Mouse (Mus musculus) urinary bladder, adult 2 months (tissue): ENCODE measurements around the gene Gm10273. TPM values are rescaled to one million over a fixed set of nuclear protein-coding genes. Genes with fewer than 3 reads are reported as not detected.
"Not testable (repeated sequence)": the region's sequence is repeated elsewhere in the genome, so short reads cannot be mapped to it uniquely, and the experiment has no call there.

Experiments used
- DNase-seq: peaks from one replicate; pipeline ENCODE4 v3.0.0; 2022; ENCODE audit warnings: low spot score
- polyA plus RNA-seq: library from polyadenylated mRNA; depleted of rRNA; stranded (reverse); fragments of >200 nt; gene quantifications from 2 replicates; pipeline ENCODE4 v1.2.3, GENCODE M21; 2012; rRNA removed

Gm10273 gene
- polyA plus RNA-seq, result 11.5 and 11.7 TPM in 2 replicates

DNA sequence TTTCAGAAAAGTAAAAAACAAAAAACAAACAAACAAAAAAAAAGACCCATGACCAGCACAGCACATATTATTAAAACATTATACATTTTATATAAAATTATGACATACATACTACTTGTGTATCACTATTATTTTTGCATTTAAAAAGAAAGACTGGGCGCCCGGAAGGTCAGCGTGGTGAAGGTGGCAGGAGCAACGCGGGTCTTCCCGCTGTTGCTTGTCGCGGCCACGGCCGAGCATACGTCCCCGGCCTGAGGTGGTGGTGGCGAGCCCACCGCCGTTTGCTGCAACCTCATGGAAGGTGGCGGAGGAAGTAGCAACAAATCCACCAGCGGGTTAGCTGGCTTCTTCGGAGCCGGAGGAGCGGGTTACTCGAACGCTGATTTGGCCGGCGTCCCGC, at the start of gene Gm10273:
Gene Gm10273 (plus strand): TSS at position 172 of the 400 bp plus-strand sequence.
- DNase-seq, result not testable (repeated sequence)

- no peak for DNase-seq
Observed at GRCm38 (mm10) chr10:59346560-59346959, 48.9 kb upstream of the Gm10273 start.

DNA sequence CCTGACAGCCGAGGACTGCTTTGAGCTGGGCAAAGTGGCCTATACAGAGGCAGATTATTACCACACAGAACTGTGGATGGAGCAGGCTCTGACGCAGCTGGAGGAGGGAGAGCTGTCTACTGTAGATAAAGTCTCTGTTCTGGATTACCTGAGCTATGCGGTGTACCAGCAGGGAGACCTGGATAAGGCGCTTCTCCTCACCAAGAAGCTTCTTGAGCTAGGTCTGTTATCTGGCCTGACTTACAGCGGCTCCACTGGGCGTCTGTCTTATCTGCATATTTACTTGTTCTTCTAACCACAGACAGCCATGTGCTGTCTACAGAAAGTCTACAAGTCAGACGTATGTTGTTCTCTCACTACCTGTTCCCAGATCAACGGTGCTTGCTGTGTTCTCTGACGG, 47.2 kb upstream of the Gm10273 start:
- no peak for DNase-seq

- DNase-seq, result no peak
Observed at GRCm38 (mm10) chr10:59349536-59349935, 45.9 kb upstream of the Gm10273 start.

DNA sequence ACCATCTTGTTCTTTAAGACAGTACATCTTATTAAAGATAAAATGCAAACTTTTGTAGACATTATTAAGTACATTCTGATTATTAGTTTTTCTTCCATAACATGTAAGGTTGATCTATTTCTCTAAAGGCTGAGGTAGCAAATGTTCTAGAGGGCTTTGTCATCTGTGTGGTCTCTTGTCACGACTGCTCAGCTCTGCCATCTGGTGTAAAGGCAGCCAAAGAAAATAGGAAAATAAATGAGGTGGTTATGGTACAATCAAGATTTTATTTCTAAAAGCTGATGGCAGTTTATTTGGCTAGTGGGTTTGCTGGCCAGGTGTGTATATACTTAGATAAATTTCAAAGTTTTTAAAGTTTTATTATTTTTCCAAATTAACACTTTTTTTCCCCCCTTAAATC, 42.4 kb upstream of the Gm10273 start:
- DNase-seq, result no peak

DNA sequence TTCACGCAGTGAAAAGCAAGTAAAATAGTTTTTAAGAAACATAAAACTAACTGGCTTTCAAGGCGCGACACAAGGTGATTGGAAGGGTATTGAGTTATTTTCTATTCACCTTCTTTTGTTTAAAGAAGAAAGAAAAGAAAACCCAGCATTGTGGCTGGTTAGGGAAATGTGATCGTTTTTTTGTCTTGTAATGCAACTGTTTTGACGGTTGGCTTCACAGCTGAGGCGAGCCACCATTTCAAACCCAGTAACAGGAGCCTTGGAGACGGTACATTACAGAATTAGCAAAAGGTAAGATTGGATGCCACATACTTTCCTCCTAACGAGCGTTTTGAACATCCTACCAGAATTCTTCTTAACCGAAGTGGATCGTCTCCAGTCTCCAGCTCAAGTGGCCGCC, 41.3 kb upstream of the Gm10273 start:
- DNase-seq, result no peak

DNA sequence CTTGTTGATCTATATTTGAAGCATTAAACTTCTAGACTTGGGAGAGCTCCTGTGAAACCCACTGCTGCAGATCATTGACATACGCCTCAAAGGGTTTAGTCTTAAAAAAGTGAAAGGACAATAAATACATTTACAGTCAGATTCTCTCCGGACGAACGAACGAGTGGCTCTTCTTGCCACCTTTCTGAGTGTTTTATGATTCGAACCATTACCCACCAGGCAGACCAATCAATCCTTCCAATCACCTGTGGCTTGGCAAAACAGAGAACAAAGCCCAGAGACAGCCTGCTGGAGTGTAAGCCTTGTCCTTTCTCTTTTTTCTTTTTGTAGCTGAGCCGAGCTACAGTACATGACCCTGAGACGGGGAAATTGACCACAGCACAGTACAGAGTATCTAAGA, 40.4 kb upstream of the Gm10273 start:
- DNase-seq, result no peak

DNA sequence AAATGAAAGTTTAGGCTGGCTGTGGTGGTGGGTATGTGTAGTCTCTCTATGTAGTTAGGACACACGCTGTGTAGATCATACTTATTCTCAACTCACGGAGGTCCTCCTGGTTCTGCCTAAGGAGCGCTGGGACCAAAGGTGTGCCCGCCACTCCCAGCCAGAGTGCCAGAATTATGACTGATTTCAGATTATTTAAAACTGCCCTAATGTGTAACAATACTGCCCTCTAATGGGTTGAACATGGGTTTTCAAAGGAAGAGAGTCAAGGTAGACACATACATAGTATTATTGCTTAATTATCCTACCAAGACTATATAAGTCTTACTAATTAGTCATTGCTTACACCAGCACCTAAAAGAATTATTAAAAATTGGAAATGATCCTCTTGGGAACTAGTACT, 36.7 kb upstream of the Gm10273 start:
- no peak for DNase-seq

DNA sequence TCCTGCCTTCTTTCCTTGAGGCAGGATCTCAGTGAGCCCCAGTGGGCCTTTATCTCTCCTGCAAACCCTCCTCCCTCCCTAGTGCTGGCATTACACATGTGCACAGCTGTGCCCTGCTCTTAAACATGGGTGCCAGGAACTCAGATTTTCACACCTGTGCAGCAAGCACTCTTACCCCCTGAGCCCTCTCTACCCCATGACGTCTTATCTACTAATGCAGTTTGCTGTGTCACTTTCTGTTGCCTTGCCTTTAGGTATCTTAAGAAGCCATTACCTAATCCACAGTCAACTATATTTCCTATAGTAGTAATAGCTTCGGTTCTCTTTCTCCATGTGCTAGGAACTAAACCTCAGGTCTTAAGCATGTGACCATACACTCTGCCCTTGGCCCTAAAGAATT, 32.2 kb upstream of the Gm10273 start:
- DNase-seq, result no peak

- no peak for DNase-seq
Observed at GRCm38 (mm10) chr10:59364551-59364950, 30.9 kb upstream of the Gm10273 start.

DNA sequence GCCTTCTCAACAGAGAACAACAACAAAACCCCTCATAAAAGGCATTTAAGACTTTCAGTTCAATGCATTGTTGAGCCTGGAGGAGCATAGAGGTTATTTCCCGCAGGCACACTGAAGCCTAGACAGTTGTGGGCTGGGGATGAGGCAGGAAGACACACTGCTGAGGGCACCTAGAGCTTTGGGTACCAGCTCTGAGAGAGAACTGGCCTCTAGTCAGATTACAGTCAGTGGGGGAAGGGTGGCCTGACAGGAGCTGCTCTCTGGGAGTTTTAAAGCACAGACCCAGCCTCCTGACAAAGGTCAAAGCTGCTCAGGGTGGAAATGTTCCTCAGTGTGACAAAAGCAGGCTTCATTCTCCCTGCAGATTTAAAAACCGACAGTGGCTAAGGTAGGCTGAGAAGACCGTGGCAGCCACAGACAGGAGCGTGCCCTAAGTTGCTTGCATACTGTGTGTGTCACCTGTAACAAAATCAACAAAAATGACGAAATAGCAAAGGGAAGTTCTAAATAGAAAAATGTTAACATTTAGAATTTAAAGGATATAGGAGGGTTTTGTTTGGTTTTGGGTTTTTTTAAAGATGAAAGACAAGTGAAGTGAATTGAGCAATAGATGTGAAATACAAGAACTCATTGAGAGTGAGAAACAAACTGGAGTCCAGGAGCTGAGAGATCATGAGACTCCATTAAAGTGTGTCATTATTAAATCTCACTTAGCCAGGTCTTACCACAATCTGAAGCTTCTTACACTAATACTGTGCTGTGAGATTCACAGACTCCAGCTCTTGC, 29.4 kb upstream of the Gm10273 start:
- no peak for DNase-seq

DNA sequence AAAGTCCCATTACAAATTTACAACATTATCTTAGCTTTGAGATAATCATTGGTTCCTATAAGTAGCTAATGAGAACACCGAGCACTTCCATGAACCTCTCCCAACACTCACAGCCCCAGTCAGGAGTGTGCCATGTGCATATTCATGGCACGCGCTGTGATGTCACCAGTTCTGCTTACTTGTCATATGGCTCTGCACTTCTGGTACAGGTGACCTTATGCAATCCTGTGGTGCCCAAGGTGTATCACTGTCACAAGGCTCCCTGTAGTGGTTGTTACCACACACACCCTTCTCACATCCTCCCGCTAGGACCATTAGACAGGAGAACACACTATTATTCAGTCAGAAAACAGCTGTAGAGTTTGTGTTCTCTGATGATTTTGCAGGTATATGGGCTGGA, 28.7 kb upstream of the Gm10273 start:
- DNase-seq, result no peak

DNA sequence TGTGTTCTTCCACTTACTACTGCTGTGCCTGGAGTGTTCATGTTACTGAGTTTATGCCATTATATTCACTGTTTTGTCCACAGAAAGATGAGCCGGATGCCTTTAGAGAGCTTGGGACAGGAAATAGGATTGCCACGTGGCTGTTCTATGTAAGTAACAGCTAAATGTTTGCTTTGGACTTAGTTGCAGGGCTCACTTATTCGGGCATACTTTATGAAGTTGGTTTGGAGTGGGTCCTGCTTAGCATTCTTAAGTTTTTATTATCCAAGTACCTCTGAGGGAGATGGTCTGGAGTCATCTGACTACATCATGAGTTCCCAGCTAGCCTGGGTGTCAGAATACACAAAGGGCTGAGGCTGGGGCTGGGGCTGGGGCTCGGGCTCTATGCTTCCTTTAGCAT, 28.2 kb upstream of the Gm10273 start:
- DNase-seq, result no peak

DNA sequence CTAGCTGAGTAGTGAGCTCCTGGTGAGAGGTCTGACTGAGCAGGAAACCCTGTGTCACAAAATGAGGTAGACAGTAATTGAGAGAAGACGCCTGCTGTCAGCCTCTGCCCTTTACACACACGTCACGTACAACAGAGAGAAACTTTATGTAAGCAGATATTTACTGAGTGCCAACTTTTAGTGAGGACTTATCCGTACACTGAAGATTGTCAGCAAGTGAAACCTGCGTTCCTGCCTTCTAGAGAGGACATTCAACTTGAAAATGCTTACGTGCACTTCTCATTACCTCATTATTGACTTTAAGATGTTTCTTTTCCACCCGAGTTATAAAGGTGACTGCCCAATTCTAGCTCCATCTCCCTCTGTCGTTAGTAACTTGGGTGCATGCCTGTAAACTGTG, 26.7 kb upstream of the Gm10273 start:
- DNase-seq, result no peak

- DNase-seq, result no peak
Observed at GRCm38 (mm10) chr10:59369426-59369825, 26.0 kb upstream of the Gm10273 start.

GRCm38 (mm10) chr10:59377906-59378305, 17.5 kb upstream of the Gm10273 start:
- DNase-seq, result no peak

DNA sequence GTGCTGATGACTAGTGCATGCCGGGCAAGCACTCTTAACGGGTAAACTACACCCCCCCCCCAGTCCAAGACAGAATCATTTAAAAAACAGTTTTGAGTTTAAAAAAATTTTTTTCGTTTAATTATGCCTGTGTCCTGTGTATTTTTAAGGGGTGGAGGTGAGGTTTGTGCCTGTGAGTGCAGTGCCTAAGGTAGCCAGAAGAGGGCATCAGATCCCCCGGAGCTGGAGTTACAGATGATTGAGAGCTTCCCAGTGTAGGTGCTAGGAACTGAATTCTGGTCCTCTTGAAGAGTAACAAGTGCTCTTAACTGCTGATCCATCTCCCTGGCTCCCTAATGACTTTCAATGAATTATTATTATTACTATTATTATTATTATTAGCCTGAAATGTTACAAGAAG, 16.7 kb upstream of the Gm10273 start:
- no peak for DNase-seq

DNA sequence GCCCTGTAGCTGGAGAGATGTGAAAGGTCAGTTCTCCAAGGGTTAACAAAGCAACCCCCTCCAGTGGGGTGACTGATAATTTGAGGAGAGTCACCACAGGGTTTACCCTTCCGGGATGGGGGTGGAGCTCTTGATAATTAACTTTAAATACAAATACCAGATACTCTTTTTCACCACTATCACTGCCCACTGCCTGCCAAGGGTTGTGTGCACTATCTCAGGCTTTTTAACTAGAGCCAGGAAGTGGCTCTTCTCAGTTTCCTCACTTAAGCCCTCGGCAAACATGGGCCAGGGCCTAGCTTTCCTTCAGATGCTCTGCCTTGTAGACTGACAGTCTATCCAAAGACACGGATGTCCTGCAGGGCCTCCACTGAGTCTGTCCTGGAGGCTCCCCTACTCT, 15.5 kb upstream of the Gm10273 start:
- DNase-seq, result no peak

- no peak for DNase-seq
Observed at GRCm38 (mm10) chr10:59380411-59380821, 15.0 kb upstream of the Gm10273 start.

DNA sequence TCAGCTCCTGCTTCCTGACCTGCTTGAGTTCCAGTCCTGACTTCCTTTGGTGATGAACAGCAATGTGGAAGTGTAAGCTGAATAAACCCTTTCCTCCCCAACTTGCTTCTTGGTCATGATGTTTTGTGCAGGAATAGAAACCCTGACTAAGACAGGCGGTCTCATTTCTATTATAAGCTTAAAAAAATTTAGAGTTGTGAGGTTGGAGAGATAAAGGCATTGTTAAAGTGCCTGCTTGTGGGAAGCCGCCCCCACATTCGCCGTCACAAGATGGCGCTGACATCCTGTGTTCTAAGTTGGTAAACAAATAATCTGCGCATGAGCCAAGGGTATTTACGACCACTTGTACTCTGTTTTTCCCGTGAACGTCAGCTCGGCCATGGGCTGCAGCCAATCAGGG, 13.9 kb upstream of the Gm10273 start:
- not testable (repeated sequence) for DNase-seq

DNA sequence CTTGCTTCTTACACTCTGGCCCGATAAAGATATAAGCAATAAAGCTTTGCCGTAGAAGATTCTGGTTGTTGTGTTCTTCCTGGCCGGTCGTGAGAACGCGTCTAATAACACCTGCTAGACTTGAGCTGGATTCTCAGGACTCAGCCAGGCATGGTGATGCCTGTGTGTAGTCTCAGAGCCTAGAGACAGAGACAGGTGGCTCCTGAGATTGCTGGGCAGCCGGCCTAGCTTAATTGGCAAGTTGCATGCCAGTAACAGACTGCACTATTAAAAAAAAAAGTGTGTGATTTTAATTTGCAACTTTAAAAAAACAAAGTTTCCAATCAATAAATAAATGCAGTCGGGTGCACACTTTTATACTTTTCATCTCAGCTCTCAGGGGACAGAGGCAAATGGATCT, 8.5 kb upstream of the Gm10273 start:
- no peak for DNase-seq

GRCm38 (mm10) chr10:59389652-59390051, 5.8 kb upstream of the Gm10273 start:
- no peak for DNase-seq

DNA sequence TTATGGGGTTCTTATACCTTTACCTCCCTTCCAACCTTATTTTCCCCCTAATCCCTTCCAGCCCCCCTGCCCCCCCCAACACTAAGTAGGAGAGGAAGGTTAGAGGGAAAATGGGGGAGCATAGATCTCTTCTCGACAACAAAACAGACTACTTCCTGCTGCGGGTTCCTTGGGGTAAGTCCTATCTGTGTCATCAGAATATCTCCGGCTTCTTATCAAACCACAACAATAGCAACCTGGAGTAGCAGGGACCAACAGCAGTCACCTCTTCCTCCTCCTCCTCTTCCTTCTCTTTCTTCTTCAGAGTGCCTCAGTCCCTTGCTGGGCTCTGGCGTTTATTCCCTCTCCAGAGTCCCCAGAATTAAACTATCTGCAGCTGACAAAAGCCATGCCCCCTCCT, 3.5 kb upstream of the Gm10273 start:
- no peak for DNase-seq
